Mouse (Mus musculus) forebrain, embryonic 14.5 days (tissue): ENCODE measurements around the gene Zfp652. TPM values are rescaled to one million over a fixed set of nuclear protein-coding genes. Genes with fewer than 3 reads are reported as not detected.
A peak's percentile ranks its signal among the peaks of the same experiment; 100 is the strongest.

Experiments
- ATAC-seq: fragments of 200-750 bp; cut with Nextera tagmentation; 2 replicates; pipeline ENCODE4 v1.8.0; 2017; ENCODE audit warnings: mild to moderate bottlenecking, moderate library complexity
- DNase-seq: peaks from one replicate; pipeline ENCODE4 v3.0.0-alpha.2; 2015; ENCODE audit warnings: low spot score
- H3K27ac ChIP-seq: fragments of 300-500 bp; sonication (generic); 2 replicates; pipeline ENCODE4 v1.5.1; 2014; ENCODE audit warnings: low read depth, mild to moderate bottlenecking, control low read depth, low read length, moderate library complexity
- H3K27me3 ChIP-seq: fragments of 300-500 bp; sonication (generic); replicated peaks from 2 replicates; pipeline ENCODE4 v1.6.1; 2014; ENCODE audit warnings: low read length, control low read depth, mixed read lengths; ENCODE audit not compliant: control insufficient read depth, insufficient read depth
- H3K36me3 ChIP-seq: fragments of 300-500 bp; sonication (generic); 2 replicates; pipeline ENCODE4 v1.6.1; 2014; ENCODE audit warnings: low read length, control low read depth; ENCODE audit not compliant: control insufficient read depth, insufficient read depth
- H3K4me1 ChIP-seq: fragments of 300-500 bp; sonication (generic); 2 replicates; pipeline ENCODE4 v1.6.1; 2014; ENCODE audit warnings: antibody characterized with exemption, low read length, control low read depth; ENCODE audit not compliant: control insufficient read depth, insufficient read depth
- H3K4me2 ChIP-seq: fragments of 300-500 bp; sonication (generic); 2 replicates; pipeline ENCODE4 v1.6.1; 2014; ENCODE audit warnings: mild to moderate bottlenecking, control low read depth, low read length
- H3K4me3 ChIP-seq: fragments of 300-500 bp; sonication (generic); 2 replicates; pipeline ENCODE4 v1.5.1; 2014; ENCODE audit warnings: low read depth, low read length, control low read depth
- H3K9ac ChIP-seq: fragments of 300-500 bp; sonication (generic); 2 replicates; pipeline ENCODE4 v1.6.1; 2014; ENCODE audit warnings: mild to moderate bottlenecking, low read length, control low read depth, moderate library complexity
- H3K9me3 ChIP-seq: fragments of 300-500 bp; sonication (generic); replicated peaks from 2 replicates; pipeline ENCODE4 v1.6.1; 2016; ENCODE audit warnings: low read length, control low read depth, mixed read lengths; ENCODE audit not compliant: control insufficient read depth
- WGBS: fragments of 180-500 bp; shearing (Covaris S2); extraction: QIAGEN DNeasy Blood & Tissue Kit; methylation state at CpG from one replicate; pipeline ENCODE4 v1.1.7; 2014; 5-methylcytosine and 5-hydroxymethylcytosine counted together
- polyA plus RNA-seq: library from polyadenylated mRNA; unstranded; fragments of >200 nt; fragmentation: Nextera tagmentation; extraction: Ambion mirVana; gene quantifications from 2 replicates; pipeline ENCODE4 v1.2.1, GENCODE M21; 2014

Zfp652 gene
- polyA plus RNA-seq, 1 experiment from 2014 or later, result 11.7 TPM

DNA sequence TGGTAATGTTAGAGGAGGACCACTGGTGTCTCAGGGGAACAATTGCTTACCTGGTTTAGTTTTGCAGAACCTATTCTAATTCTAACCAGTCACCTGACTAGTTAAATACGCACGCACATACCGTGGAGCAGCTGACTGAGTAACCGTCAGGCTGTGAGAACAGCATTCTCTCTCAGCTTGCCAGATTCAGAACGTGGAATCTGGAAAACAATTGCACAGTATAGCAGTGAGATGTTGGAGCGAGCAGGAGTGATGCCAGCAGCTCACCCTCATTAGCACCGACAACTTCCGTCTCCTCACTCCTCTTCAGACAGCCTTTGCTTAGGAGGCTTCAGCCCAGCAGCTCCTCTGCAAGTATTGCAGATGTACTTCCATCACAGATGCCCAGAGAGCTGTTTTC is 3.7 kb downstream of the Zfp652 start:
- no peaks in the 10 kb centered on the region for H3K27me3 ChIP-seq
- H3K4me1 ChIP-seq, result peaks cover 14% of the 10 kb centered on the region
- no peaks in the 10 kb centered on the region for H3K9me3 ChIP-seq
- H3K4me3 ChIP-seq, result no peak overlapping the region
- 48% methylated on average over 8 of the region's 8 CpGs for WGBS
- DNase-seq (peak; percentile 5), ATAC-seq (no peak)
- H3K9ac ChIP-seq, result peak overlapping the region; percentile 32; the same call in 1 of the 2 replicates
- no peak overlapping the region for H3K27ac ChIP-seq
- no peak overlapping the region for H3K4me2 ChIP-seq
- H3K36me3 ChIP-seq, result no peaks in the 10 kb centered on the region

DNA sequence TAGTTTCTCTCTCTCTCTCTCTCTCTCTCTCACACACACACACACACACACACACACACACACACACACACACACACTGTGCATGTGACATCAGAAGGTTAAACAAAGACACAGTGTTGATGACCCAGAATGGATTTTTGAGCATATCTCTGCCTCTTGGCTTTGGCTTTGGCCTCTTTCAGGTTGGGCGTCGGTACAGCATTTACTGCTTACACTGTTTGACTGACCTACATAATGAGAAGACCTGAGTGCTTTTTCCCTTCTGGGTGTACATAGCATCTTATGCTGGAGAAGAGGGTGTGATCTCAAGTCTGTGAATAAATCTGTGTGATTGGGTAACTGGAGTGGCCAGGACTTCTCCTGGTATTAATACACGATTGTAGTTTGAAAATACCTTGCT is 6.9 kb downstream of the Zfp652 start:
- no peak overlapping the region for H3K27ac ChIP-seq
- H3K9ac ChIP-seq, result no peak overlapping the region
- no peak for DNase-seq
- ATAC-seq, result no peak
- H3K27me3 ChIP-seq, result no peaks in the 10 kb centered on the region
- no peaks in the 10 kb centered on the region for H3K9me3 ChIP-seq
- no peaks in the 10 kb centered on the region for H3K36me3 ChIP-seq
- H3K4me3 ChIP-seq, result no peak overlapping the region
- WGBS, result 94% methylated on average over 3 of the region's 3 CpGs
- H3K4me2 ChIP-seq, result no peak overlapping the region
- H3K4me1 ChIP-seq, result peaks cover 11% of the 10 kb centered on the region

DNA sequence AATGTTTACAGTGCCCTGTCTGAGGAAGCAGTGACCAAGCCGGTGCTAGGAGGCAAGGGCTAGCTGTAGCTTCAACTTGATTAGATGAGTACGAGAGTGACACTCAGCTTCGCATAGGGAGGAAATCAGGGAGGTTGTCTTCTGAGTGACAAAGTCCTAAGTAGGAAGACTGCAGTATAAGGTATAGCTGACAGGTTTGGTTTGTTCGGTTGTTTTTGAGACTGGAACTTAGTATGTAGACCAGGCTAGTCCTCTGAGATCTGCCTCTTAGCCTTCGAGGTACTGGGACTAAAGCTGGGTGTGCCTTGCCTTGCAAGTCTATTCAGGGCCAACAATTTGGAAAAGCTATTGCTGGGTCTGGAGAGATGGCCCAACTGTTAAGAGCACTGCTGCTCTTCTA is 10.8 kb downstream of the Zfp652 start, which contains the start of gene B130006D01Rik:
B130006D01Rik (plus strand) TSS at position 301 of the 400 bp plus-strand sequence.
- ATAC-seq (no peak), DNase-seq (no peak)
- no peak within 1 kb of the TSS for H3K27ac ChIP-seq
- H3K9me3 ChIP-seq, result no peaks in the 10 kb centered on the region
- H3K9ac ChIP-seq, result no peak within 1 kb of the TSS
- H3K4me1 ChIP-seq, result no peaks in the 10 kb centered on the region
- no peak within 1 kb of the TSS for H3K4me2 ChIP-seq
- H3K27me3 ChIP-seq, result no peaks in the 10 kb centered on the region
- no peaks in the 10 kb centered on the region for H3K36me3 ChIP-seq
- WGBS, result 93% methylated on average over 5 of the region's 5 CpGs
- no peak within 1 kb of the TSS for H3K4me3 ChIP-seq

DNA sequence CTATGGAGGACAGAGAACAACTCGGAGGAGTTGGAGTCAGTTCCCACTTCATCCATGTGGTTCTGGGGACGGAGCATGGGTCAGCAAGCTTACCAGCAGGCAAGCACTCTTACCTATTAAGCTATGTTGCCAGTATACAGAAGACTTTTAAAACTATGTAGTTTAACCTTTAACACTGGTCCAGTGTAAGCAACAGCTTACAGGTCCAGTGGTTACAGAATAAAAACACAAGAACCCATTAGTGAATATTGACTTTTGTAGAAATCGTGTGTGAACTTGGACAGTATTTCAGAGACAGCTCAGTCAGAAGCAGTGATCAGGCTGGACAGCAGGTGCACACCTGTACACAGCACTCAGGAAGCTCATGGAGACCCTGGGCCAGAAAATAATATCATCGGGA is 12.0 kb downstream of the Zfp652 start:
- WGBS, result 94% methylated on average over 4 of the region's 4 CpGs
- no peaks in the 10 kb centered on the region for H3K4me1 ChIP-seq
- H3K36me3 ChIP-seq, result no peaks in the 10 kb centered on the region
- ATAC-seq, result no peak
- H3K27me3 ChIP-seq, result no peaks in the 10 kb centered on the region
- DNase-seq, result no peak
- no peak overlapping the region for H3K4me2 ChIP-seq
- no peak overlapping the region for H3K27ac ChIP-seq
- no peak overlapping the region for H3K4me3 ChIP-seq
- H3K9me3 ChIP-seq, result no peaks in the 10 kb centered on the region
- no peak overlapping the region for H3K9ac ChIP-seq

DNA sequence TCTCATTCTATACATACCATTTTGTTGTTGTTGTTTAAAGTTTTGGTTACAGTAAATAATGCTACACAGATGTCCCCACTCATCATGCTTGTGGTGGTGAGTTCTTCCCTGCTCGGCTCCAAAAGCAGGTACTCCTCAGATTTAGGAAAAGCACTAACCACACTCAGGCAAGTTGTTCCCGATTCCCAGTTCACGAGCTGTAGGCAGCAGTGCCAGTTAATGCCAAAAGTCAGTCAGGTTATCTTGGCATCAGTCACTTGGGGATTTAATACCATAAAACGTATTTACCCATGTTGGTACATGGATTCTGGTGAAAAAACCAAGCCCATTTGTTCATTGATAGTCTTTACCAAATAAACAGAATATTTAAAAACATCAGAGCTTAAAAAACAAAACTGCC is 13.7 kb downstream of the Zfp652 start:
- H3K27me3 ChIP-seq, result no peaks in the 10 kb centered on the region
- DNase-seq (no peak), ATAC-seq (no peak)
- H3K4me2 ChIP-seq, result no peak overlapping the region
- H3K9ac ChIP-seq, result no peak overlapping the region
- H3K27ac ChIP-seq, result no peak overlapping the region
- H3K36me3 ChIP-seq, result no peaks in the 10 kb centered on the region
- no peaks in the 10 kb centered on the region for H3K9me3 ChIP-seq
- 77% methylated on average over 4 of the region's 4 CpGs for WGBS
- no peak overlapping the region for H3K4me3 ChIP-seq
- H3K4me1 ChIP-seq, result no peaks in the 10 kb centered on the region

DNA sequence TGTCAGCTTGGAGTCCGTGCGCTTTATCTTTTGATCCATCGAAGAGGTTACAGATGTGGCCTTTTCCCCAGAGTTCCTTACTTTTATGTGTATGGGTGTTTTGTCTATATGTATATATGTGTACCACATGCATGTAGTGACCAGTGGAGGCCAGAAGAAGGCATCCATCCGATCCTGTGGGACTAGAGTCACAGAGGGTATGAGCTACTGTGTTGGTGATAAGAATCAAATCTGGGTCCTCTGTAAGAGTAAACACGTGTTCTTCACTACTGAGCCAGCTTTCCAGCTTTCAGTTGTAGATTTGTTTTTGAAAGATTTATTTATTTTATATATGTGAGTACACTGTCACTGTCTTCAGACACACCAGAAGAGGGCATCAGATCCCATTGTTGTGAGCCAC is 15.5 kb downstream of the Zfp652 start:
- no peak overlapping the region for H3K4me3 ChIP-seq
- H3K36me3 ChIP-seq, result no peaks in the 10 kb centered on the region
- H3K27ac ChIP-seq, result no peak overlapping the region
- H3K9me3 ChIP-seq, result no peaks in the 10 kb centered on the region
- H3K4me2 ChIP-seq, result no peak overlapping the region
- 95% methylated on average over 5 of the region's 5 CpGs for WGBS
- no peaks in the 10 kb centered on the region for H3K27me3 ChIP-seq
- DNase-seq (no peak), ATAC-seq (no peak)
- H3K4me1 ChIP-seq, result no peaks in the 10 kb centered on the region
- H3K9ac ChIP-seq, result no peak overlapping the region

DNA sequence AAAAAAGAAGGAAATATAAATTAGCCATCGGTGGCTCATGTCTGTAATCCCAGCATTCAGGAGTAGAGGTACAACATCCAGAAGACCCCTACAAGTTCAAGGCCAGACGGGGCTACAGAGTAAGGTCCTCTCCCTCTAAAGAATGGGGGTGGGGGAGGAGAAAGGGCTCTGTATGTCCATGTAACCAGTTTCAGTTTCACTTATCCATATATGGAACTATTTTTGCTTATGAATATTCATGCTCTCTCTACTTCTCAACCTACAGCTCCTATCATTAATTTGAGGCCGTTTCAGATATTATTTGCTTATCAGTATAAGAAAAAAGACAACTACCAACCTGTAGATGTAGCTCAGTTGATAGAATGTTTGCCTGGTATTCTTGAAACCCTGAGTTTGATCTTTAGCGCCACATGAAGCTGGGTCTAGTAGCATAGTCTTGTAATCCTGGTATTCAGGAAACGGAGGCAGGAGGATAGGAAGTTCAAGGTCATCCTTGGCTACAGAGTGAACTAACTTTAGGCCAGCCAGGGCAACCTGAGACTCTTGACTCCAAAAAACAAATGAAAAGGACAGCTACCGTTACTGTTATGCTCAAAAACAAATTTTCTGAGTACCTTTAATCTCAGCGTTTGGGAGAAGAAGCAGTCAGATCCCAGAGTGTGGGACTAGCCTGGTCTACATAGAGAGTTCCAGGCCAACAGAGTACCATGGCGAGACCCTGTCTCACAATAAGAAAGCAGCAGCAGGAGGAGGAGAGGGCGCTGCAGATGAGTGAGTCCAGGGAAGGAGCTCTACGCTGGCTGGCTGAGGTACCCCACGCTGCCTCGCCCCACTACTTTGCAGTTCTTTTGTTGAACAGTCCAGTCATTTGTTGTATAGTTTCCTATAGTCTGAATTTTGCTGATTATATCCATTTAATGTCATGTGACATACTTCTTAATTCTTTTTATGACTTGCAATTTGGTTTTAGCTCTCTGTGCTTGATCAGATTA is 16.7 kb downstream of the Zfp652 start:
- no peak for DNase-seq
- no peaks in the 10 kb centered on the region for H3K27me3 ChIP-seq
- no peak overlapping the region for H3K4me2 ChIP-seq
- no peaks in the 10 kb centered on the region for H3K36me3 ChIP-seq
- no peak overlapping the region for H3K9ac ChIP-seq
- H3K4me1 ChIP-seq, result no peaks in the 10 kb centered on the region
- WGBS, result 86% methylated on average over 12 of the region's 12 CpGs
- ATAC-seq, result no peak
- H3K27ac ChIP-seq, result no peak overlapping the region
- no peak overlapping the region for H3K4me3 ChIP-seq
- H3K9me3 ChIP-seq, result no peaks in the 10 kb centered on the region

DNA sequence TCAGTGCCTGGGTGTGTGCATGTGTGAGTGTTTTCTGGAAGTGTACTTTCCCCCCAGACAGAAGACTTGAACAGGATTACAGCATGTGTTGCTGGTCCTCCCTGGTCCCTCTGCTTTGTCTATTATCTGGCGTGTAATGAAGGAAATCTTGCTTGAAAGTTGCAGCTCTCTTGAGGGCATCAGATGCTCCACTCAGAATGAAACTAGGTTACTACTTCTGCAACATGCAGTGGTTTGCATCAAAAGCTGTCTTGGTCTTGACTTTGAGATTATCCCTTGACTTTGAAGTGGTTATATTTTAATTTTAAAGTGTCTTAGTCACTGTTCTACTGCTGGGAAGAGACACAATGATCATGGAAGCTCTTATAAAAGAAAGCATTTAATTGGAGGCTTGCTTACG is 22.0 kb downstream of the Zfp652 start:
- H3K4me2 ChIP-seq, result no peak overlapping the region
- H3K27ac ChIP-seq, result no peak overlapping the region
- no peaks in the 10 kb centered on the region for H3K4me1 ChIP-seq
- no peaks in the 10 kb centered on the region for H3K9me3 ChIP-seq
- DNase-seq (no peak), ATAC-seq (no peak)
- H3K9ac ChIP-seq, result no peak overlapping the region
- no peak overlapping the region for H3K4me3 ChIP-seq
- WGBS, result 91% methylated on average over 2 of the region's 2 CpGs
- H3K27me3 ChIP-seq, result no peaks in the 10 kb centered on the region
- H3K36me3 ChIP-seq, result no peaks in the 10 kb centered on the region

DNA sequence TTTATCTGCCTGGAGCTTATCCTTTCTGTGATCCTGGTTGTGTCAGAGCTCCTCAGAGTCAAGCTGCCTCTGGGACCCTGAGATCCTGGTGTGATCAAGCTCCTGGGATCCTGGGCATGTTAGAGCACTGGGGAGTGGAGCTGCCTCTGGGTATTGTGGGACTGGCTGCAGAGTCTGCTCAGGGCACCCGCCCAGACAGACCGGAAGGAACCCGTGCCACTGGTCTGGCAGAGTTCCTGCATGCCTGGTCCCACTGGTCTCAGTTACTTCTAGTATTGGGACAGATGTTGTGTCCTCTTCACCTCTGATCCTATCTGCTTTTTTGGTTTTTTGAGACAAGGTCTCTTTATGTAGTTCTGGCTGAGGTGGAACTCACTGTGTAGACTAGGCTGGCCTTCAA is 25.3 kb downstream of the Zfp652 start:
- 94% methylated on average over 3 of the region's 3 CpGs for WGBS
- Histone ChIP-seq H3K4me1 (no peaks in the 10 kb centered on the region), H3K9me3 (no peaks in the 10 kb centered on the region), H3K4me2 (no peak overlapping the region), H3K4me3 (no peak overlapping the region), H3K27me3 (no peaks in the 10 kb centered on the region), H3K9ac (no peak overlapping the region), H3K27ac (no peak overlapping the region), H3K36me3 (no peaks in the 10 kb centered on the region)
- no peak for ATAC-seq
- no peak for DNase-seq
